Mouse (Mus musculus) liver, embryonic 16.5 days (tissue): ENCODE measurements around the gene Pik3ca. TPM values are rescaled to one million over a fixed set of nuclear protein-coding genes. Genes with fewer than 3 reads are reported as not detected.

Source experiments
- ATAC-seq: fragments of 200-750 bp; cut with Nextera tagmentation; 2 replicates; pipeline ENCODE4 v1.8.0; 2017; ENCODE audit warnings: low read depth, mild to moderate bottlenecking, moderate number of reproducible peaks, moderate library complexity
- H3K27ac ChIP-seq: fragments of 300-500 bp; sonication (generic); 2 replicates; pipeline ENCODE4 v1.5.1; 2014; ENCODE audit warnings: mild to moderate bottlenecking, low read length
- H3K27me3 ChIP-seq: fragments of 300-500 bp; sonication (generic); 2 replicates; pipeline ENCODE4 v1.6.1; 2014; ENCODE audit warnings: low read depth, low read length, mixed read lengths; ENCODE audit not compliant: control insufficient read depth, insufficient read depth
- H3K36me3 ChIP-seq: fragments of 300-500 bp; sonication (generic); 2 replicates; pipeline ENCODE4 v1.6.1; 2014; ENCODE audit warnings: mild to moderate bottlenecking; ENCODE audit not compliant: control insufficient read depth, insufficient read depth
- H3K4me1 ChIP-seq: fragments of 300-500 bp; sonication (generic); 2 replicates; pipeline ENCODE4 v1.6.1; 2014; ENCODE audit warnings: low read depth, low read length, mixed read lengths; ENCODE audit not compliant: control insufficient read depth
- H3K4me2 ChIP-seq: fragments of 300-500 bp; sonication (generic); 2 replicates; pipeline ENCODE4 v1.6.1; 2014; ENCODE audit warnings: low read depth, low read length, mixed read lengths
- H3K4me3 ChIP-seq: fragments of 300-500 bp; sonication (generic); 2 replicates; pipeline ENCODE4 v1.5.1; 2014; ENCODE audit warnings: low read depth, mild to moderate bottlenecking, low read length
- H3K9ac ChIP-seq: fragments of 300-500 bp; sonication (generic); 2 replicates; pipeline ENCODE4 v1.6.1; 2014; ENCODE audit warnings: low read depth, low read length
- H3K9me3 ChIP-seq: fragments of 300-500 bp; sonication (generic); replicated peaks from 2 replicates; pipeline ENCODE4 v1.6.1; 2016; ENCODE audit warnings: low read length; ENCODE audit not compliant: control insufficient read depth
- WGBS: fragments of 180-500 bp; shearing (Covaris S2); extraction: QIAGEN DNeasy Blood & Tissue Kit; methylation state at CpG from one replicate; pipeline ENCODE4 v1.1.7; 2014; ENCODE audit not compliant: insufficient replicate concordance; 5-methylcytosine and 5-hydroxymethylcytosine counted together
- polyA plus RNA-seq: library from polyadenylated mRNA; unstranded; fragments of >200 nt; fragmentation: Nextera tagmentation; extraction: Ambion mirVana; gene quantifications from 2 replicates; pipeline ENCODE4 v1.2.1, GENCODE M21; 2015

Gene Pik3ca
- polyA plus RNA-seq, 1 experiment from 2014 or later = 2.9 TPM

DNA sequence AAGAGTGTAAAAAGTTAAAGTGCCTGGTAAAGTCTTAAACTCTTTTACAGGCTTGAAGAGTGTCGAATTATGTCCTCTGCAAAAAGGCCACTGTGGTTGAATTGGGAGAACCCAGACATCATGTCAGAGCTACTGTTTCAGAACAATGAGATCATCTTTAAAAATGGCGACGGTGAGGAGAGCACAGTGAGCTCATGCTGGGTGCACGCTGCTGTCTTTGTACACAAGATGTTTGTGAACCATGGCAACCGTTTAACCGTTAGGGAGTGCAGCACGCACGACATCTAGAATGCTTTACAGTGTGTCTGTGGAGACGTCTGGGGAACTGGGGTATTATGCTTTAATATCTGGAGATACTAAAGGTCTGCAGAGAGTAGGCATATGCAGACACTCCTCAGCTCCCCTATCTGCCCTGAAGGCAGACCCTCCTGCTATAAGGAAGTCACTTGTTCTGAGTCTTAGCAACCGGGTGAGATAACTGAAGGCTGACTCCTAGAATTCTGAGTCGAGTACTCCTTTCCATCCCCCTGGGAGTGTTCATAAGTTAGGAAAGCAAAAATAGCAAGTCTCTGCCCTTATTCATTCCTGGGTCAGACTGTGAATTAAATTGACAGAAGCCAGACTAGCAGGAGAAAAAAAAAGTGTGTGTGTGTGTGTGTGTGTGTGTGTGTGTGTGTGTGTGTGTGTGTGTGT, 57.0 kb downstream of the Pik3ca start:
- Histone ChIP-seq H3K4me1 (no peaks in the 10 kb centered on the region), H3K9ac (no peak overlapping the region), H3K4me2 (no peak overlapping the region), H3K4me3 (no peak overlapping the region), H3K27me3 (no peaks in the 10 kb centered on the region), H3K27ac (no peak overlapping the region), H3K9me3 (no peaks in the 10 kb centered on the region), H3K36me3 (peaks cover 22% of the 10 kb centered on the region)
- WGBS = 78% methylated on average over 11 of the region's 11 CpGs
- ATAC-seq = no peak

DNA sequence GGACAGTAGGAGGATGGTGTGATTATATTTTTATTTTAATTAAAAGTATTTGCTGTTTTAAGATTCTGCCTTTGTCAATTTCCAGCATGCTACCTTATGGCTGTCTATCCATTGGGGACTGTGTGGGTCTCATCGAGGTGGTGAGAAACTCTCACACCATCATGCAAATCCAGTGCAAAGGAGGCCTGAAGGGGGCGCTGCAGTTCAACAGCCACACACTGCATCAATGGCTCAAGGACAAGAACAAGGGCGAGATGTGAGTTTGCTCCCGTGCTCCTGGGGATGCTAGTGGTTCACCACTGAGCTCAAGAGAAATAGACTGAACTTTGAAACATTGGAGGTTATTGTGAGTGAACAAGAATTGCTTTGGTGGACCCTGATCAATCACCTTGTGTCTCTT, 62.3 kb downstream of the Pik3ca start:
- H3K36me3 ChIP-seq = peaks cover 29% of the 10 kb centered on the region
- 69% methylated on average over 4 of the region's 4 CpGs for WGBS
- H3K4me1 ChIP-seq = no peaks in the 10 kb centered on the region
- H3K9me3 ChIP-seq = no peaks in the 10 kb centered on the region
- H3K27me3 ChIP-seq = no peaks in the 10 kb centered on the region
- H3K27ac ChIP-seq = no peak overlapping the region
- H3K4me3 ChIP-seq = no peak overlapping the region
- no peak overlapping the region for H3K9ac ChIP-seq
- H3K4me2 ChIP-seq = no peak overlapping the region
- ATAC-seq = no peak

DNA sequence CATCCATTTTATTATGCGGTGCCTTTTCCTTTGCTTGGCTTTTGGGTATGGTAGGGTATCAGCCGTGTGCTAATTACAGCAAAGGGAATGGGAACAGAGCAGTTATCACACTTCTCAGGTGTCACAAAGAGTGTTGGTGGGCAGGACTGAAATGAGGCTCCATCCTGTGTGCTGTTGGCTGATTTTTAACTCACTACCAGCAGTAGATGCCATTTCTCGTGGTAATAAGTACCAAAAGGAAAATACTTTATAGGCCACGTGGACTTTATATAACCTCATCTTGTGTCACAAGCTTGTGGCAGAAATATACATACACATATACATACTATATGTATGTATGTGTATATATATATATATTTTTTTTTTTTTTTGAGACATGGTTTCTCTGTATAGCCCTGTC, 69.8 kb downstream of the Pik3ca start:
- Histone ChIP-seq H3K9ac (no peak overlapping the region), H3K36me3 (peaks cover 10% of the 10 kb centered on the region), H3K27ac (no peak overlapping the region), H3K9me3 (no peaks in the 10 kb centered on the region), H3K4me2 (no peak overlapping the region), H3K4me1 (no peaks in the 10 kb centered on the region; the same call in 1 of the 2 replicates), H3K4me3 (no peak overlapping the region), H3K27me3 (no peaks in the 10 kb centered on the region)
- ATAC-seq = no peak
- 73% methylated on average over 4 of the region's 4 CpGs for WGBS

DNA sequence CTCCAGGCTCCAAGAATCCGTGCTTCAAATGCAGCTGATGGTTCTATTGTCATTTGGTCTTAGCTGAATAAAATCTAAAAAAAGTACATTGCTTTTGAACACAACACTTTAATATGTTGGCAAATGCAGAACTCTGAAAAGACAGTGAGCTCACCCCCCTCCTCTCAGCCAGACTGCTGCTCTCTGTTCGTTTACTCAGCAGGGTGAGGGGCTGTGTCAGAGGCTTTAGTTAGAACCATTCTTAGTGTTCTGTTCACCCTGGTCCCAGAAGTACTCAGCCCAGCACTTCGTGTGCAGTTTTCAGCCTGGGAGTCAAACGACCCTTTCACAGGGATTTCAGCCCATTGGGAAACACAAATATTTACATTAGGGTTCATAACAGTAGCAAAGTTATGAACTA, 70.9 kb downstream of the Pik3ca start:
- Histone ChIP-seq H3K27ac (no peak overlapping the region), H3K9ac (no peak overlapping the region), H3K36me3 (peaks cover under 1% of the 10 kb centered on the region), H3K4me2 (no peak overlapping the region), H3K9me3 (no peaks in the 10 kb centered on the region), H3K4me1 (no peaks in the 10 kb centered on the region; the same call in 1 of the 2 replicates), H3K27me3 (no peaks in the 10 kb centered on the region), H3K4me3 (no peak overlapping the region)
- no peak for ATAC-seq
- WGBS = 66% methylated on average over 4 of the region's 4 CpGs

GRCm38 (mm10) chr3:32470449-32470848, 73.0 kb downstream of the Pik3ca start:
- no peak overlapping the region for H3K4me2 ChIP-seq
- H3K27me3 ChIP-seq = no peaks in the 10 kb centered on the region
- H3K9me3 ChIP-seq = no peaks in the 10 kb centered on the region
- H3K4me3 ChIP-seq = no peak overlapping the region
- H3K36me3 ChIP-seq = no peaks in the 10 kb centered on the region
- H3K9ac ChIP-seq = no peak overlapping the region
- H3K4me1 ChIP-seq = no peaks in the 10 kb centered on the region; the same call in 1 of the 2 replicates
- no peak for ATAC-seq
- H3K27ac ChIP-seq = no peak overlapping the region
- 71% methylated on average over 7 of the region's 7 CpGs for WGBS

DNA sequence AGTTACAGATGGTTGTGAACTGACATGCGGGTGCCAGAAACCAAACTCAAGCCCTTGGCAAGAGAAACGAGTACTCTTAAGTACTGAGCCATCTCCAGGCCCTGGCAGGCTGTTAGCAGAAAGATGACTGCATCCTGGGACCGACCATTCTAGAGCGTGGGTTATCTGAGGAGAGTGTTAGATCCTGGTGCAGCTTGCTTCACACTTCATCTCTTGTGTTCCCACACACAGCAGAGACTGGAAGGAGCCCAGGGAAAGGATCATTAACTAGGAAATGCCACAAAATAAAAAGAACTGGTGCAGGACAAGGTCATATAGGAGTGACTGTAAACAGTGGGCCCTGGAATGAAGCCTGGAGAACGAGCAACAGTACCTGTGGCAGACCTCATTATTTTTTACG, 73.6 kb downstream of the Pik3ca start:
- WGBS = 54% methylated on average over 6 of the region's 6 CpGs
- ATAC-seq = no peak; the same call in 1 of the 2 replicates

GRCm38 (mm10) chr3:32472191-32472900, 74.9 kb downstream of the Pik3ca start:
- Histone ChIP-seq H3K4me2 (no peak overlapping the region), H3K4me1 (no peaks in the 10 kb centered on the region; the same call in 1 of the 2 replicates), H3K9ac (no peak overlapping the region), H3K27me3 (no peaks in the 10 kb centered on the region), H3K36me3 (no peaks in the 10 kb centered on the region), H3K4me3 (no peak overlapping the region), H3K9me3 (no peaks in the 10 kb centered on the region), H3K27ac (no peak overlapping the region)
- WGBS = 60% methylated on average over 14 of the region's 14 CpGs
- ATAC-seq = no peak

More for the DNA sequence above, 73.6 kb downstream of the Pik3ca start:
- H3K4me2 ChIP-seq = no peak overlapping the region
- no peaks in the 10 kb centered on the region for H3K9me3 ChIP-seq
- no peak overlapping the region for H3K9ac ChIP-seq
- no peaks in the 10 kb centered on the region for H3K36me3 ChIP-seq
- H3K27me3 ChIP-seq = no peaks in the 10 kb centered on the region
- H3K4me3 ChIP-seq = no peak overlapping the region
- H3K4me1 ChIP-seq = no peaks in the 10 kb centered on the region; the same call in 1 of the 2 replicates
- H3K27ac ChIP-seq = no peak overlapping the region

DNA sequence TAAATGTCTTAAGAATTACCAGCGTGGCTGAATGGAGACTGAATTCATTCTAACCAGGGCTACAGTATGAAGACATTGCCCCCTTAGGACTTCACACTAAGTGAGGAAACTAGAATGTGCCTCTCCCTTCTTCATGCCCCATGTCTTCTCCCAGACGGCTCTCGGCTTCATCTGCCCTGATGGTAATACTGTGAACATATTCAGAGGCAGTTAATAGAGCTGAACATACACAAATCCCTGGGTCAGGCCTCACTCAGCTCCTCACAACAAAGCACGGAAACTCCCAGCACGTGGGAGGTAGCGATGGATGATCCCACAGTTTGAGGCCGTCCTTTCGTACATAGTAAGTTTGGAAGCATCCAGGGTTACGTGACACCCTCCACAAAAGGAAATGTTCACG, 75.7 kb downstream of the Pik3ca start:
- ATAC-seq = no peak
- 79% methylated on average over 10 of the region's 10 CpGs for WGBS
- no peaks in the 10 kb centered on the region for H3K27me3 ChIP-seq

DNA sequence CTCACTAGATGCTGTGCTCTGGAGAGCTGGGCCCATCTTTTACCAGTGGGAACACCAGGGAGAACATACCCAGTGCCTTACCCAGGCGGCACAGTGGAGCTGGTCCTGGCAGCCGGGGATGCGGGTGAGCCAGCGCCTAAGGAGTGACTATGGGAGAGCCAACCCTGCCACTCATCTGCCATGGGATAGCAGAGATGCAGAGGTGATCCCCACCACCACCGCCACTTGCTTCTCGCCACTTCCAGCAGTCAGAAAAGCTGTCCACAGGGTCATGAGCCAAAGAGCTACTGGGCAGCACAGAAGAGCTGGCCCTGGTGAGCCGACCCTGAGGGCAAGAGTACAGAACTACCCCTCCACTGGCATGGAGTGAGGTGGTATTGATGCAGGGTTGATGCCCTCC, 82.5 kb downstream of the Pik3ca start:
- 65% methylated on average over 7 of the region's 7 CpGs for WGBS
- no peak for ATAC-seq

More for the DNA sequence above, 75.7 kb downstream of the Pik3ca start:
- Histone ChIP-seq H3K36me3 (no peaks in the 10 kb centered on the region), H3K4me2 (no peak overlapping the region), H3K4me3 (no peak overlapping the region), H3K9me3 (no peaks in the 10 kb centered on the region), H3K9ac (no peak overlapping the region), H3K27ac (no peak overlapping the region), H3K4me1 (no peaks in the 10 kb centered on the region; the same call in 1 of the 2 replicates)

More for the DNA sequence above, 82.5 kb downstream of the Pik3ca start:
- H3K27ac ChIP-seq = no peak overlapping the region
- H3K4me1 ChIP-seq = no peaks in the 10 kb centered on the region
- no peak overlapping the region for H3K4me2 ChIP-seq
- no peaks in the 10 kb centered on the region for H3K27me3 ChIP-seq
- no peak overlapping the region for H3K4me3 ChIP-seq
- no peaks in the 10 kb centered on the region for H3K36me3 ChIP-seq
- H3K9me3 ChIP-seq = no peaks in the 10 kb centered on the region
- no peak overlapping the region for H3K9ac ChIP-seq
